ENCODE assay signal across 17 mouse cellular contexts in the genomic region with DNA sequence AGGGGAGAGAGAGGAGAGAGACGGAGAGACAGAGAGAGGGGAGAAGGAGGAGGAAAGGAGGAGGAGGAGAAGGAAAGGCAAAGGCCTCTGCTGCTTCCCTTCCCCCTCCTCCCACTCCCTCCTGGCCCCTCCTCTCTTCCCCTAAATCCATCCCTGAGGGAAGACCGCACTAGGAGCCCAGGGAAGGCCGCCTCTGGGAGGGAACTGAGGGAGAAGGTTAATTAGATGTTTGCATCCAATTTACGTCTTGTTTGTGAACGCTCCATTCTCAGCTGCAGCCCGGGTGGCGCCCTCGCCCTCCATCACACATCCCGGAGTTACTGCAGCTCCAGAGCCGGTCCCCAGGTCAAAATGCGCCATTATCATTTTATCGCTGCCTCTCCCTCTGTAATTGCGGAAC. TPM values are rescaled to one million over a fixed set of nuclear protein-coding genes. Genes with fewer than 3 reads are reported as not detected.
DNase-seq lines count a peak whose midpoint lies in the region; ATAC-seq and TF ChIP-seq lines count a peak whose summit lies in the region.
"Had no signal": no experiment of that assay in that cellular context is flagged by ENCODE, and none has a peak within 500 bp of the region (broad histone marks: within the 10 kb centered on the region; RNA-seq: fewer than 3 reads in every experiment).

No protein-coding gene starts in this region.

- H3K4me1 ChIP-seq in forebrain, embryonic 11.5 days (replicated peaks; ENCODE audit: control insufficient read depth, insufficient read depth, low read length): peaks cover 9% of the 10 kb centered on the region
- peaks cover 21% of the 10 kb centered on the region for H3K4me1 ChIP-seq in hindbrain, embryonic 15.5 days (replicated peaks)
- H3K4me1 ChIP-seq in midbrain, embryonic 15.5 days: peaks cover 20% of the 10 kb centered on the region

- H3K4me2 ChIP-seq in forebrain, embryonic 11.5 days (ENCODE audit: low read depth, low read length, severe bottlenecking): no peak overlapping the region
- 0 out of 2 replicates have a peak overlapping the region, but pooled peaks have one; percentile 19 for H3K4me2 ChIP-seq in hindbrain, embryonic 15.5 days
- peak overlapping the region; percentile 26 for H3K4me2 ChIP-seq in midbrain, embryonic 15.5 days
- H3K4me2 ChIP-seq: liver, embryonic 11.5 days had no signal

- peaks cover 36% of the 10 kb centered on the region for H3K27me3 ChIP-seq in forebrain, embryonic 11.5 days (ENCODE audit: control insufficient read depth, insufficient read depth, low read length)
- H3K27me3 ChIP-seq in hindbrain, embryonic 15.5 days: 0 out of 2 replicates have a peak, but pooled peaks cover 8% of the 10 kb centered on the region
- H3K27me3 ChIP-seq in midbrain, embryonic 15.5 days (replicated peaks): 0 out of 2 replicates have a peak, but pooled peaks cover 5% of the 10 kb centered on the region

- peak; percentile 65 for DNase-seq in brain, embryonic 14.5 days (ENCODE audit: low read depth)
- peak; percentile 76 for DNase-seq in forebrain, embryonic 11.5 days (ENCODE audit: low spot score)
- no peak for DNase-seq in ovary, postnatal 14 days (ENCODE audit: low spot score)
- DNase-seq in thymus, postnatal 10 days (ENCODE audit: low spot score in 2 of 2): no peak
- DNase-seq in heart, postnatal 14 days: no peak
- DNase-seq: thymus, postnatal 14 days had no signal

- no peak; the same call in 1 of the 2 replicates for ATAC-seq in forebrain, embryonic 11.5 days (replicated peaks; ENCODE audit: low FRiP score)
- no peak for ATAC-seq in hindbrain, embryonic 15.5 days (ENCODE audit: low FRiP score, low read depth)
- no peak for ATAC-seq in midbrain, embryonic 15.5 days (replicated peaks)
- no peak for ATAC-seq in CD4-positive, CD25-positive, alpha-beta regulatory T cell, adult 4 months
- ATAC-seq: lung, postnatal 0 days had no signal

- no peak overlapping the region for H3K9ac ChIP-seq in forebrain, embryonic 11.5 days (ENCODE audit: low read length)
- no peak overlapping the region for H3K9ac ChIP-seq in hindbrain, embryonic 15.5 days
- H3K9ac ChIP-seq in midbrain, embryonic 15.5 days: no peak overlapping the region

- H3K36me3 ChIP-seq in forebrain, embryonic 11.5 days (ENCODE audit: control insufficient read depth, insufficient read depth, low read length): no peaks in the 10 kb centered on the region
- no peaks in the 10 kb centered on the region for H3K36me3 ChIP-seq in hindbrain, embryonic 15.5 days
- H3K36me3 ChIP-seq in midbrain, embryonic 15.5 days (replicated peaks): no peaks in the 10 kb centered on the region
- H3K36me3 ChIP-seq: heart, embryonic 10.5 days had no signal

- no peak overlapping the region for H3K27ac ChIP-seq in forebrain, embryonic 11.5 days (ENCODE audit: low read depth, low read length)
- peak overlapping the region; percentile 11; the same call in 1 of the 2 replicates for H3K27ac ChIP-seq in hindbrain, embryonic 15.5 days (replicated peaks)
- H3K27ac ChIP-seq in midbrain, embryonic 15.5 days: peak overlapping the region; percentile 61; the same call in 1 of the 2 replicates
- H3K27ac ChIP-seq: heart, embryonic 10.5 days; kidney, postnatal 0 days had no signal

- no peaks in the 10 kb centered on the region for H3K9me3 ChIP-seq in forebrain, embryonic 11.5 days (ENCODE audit: control insufficient read depth, low read length)
- no peaks in the 10 kb centered on the region for H3K9me3 ChIP-seq in hindbrain, embryonic 15.5 days
- H3K9me3 ChIP-seq in midbrain, embryonic 15.5 days: no peaks in the 10 kb centered on the region
- H3K9me3 ChIP-seq: heart, embryonic 10.5 days had no signal

- 3% methylated on average over 11 of the region's 13 CpGs for WGBS in forebrain, embryonic 11.5 days
- WGBS in hindbrain, embryonic 15.5 days: 2% methylated on average over 12 of the region's 13 CpGs
- 3% methylated on average over 13 of the region's 13 CpGs for WGBS in midbrain, embryonic 15.5 days

- intact Hi-C loops in heart, postnatal 14 days (cut with DNase I): no loop called here

- no peak for TF ChIP-seq CTCF in brain, embryonic 14.5 days (IDR thresholded peaks at IDR 0.05; ENCODE audit: borderline replicate concordance, extremely low read depth, insufficient read depth, insufficient read length)

- no peak overlapping the region for H3K4me3 ChIP-seq in forebrain, embryonic 11.5 days (ENCODE audit: low read depth, low read length)
- no peak overlapping the region for H3K4me3 ChIP-seq in hindbrain, embryonic 15.5 days
- no peak overlapping the region for H3K4me3 ChIP-seq in midbrain, embryonic 15.5 days
- H3K4me3 ChIP-seq: heart, embryonic 10.5 days had no signal

- TF ChIP-seq POLR2A in brain, embryonic 14.5 days (IDR thresholded peaks at IDR 0.05; ENCODE audit: borderline replicate concordance, extremely low read depth, insufficient read depth, insufficient read length, poor library complexity, severe bottlenecking): no peak

RNA-seq across cellular contexts. Expression of a gene that starts 33.5 kb away (rescaled TPM):
- polyA plus RNA-seq in brain, embryonic 14.5 days (2012; rRNA removed): 9.3 and 30.0 TPM in 2 replicates
- 22.7 and 25.2 TPM in 2 replicates for polyA plus RNA-seq in forebrain, embryonic 11.5 days (2014; fragmentation: Nextera tagmentation; extraction: Ambion mirVana)
- 26.3 and 31.4 TPM in 2 replicates for polyA plus RNA-seq in hindbrain, embryonic 15.5 days (2015; fragmentation: Nextera tagmentation; extraction: Ambion mirVana)
- polyA plus RNA-seq in midbrain, embryonic 15.5 days (2015; fragmentation: Nextera tagmentation; extraction: Ambion mirVana): 36.8 and 41.5 TPM in 2 replicates
- not detected for polyA plus RNA-seq in CD4-positive, CD25-positive, alpha-beta regulatory T cell, adult 4 months (2017; shearing (Covaris generic))
- total RNA-seq in heart, postnatal 14 days (2021): not detected
- total RNA-seq: hematopoietic stem cell, adult 5-6 weeks; left cerebral cortex, adult 18-20 months; monocyte, adult 5-6 weeks had no signal
- polyA plus RNA-seq: cortical plate, adult 2 months; kidney, postnatal 0 days; lung, postnatal 0 days had no signal

Comparison
In these comparisons a context has a peak if more than half of its experiments do, and no peak if none do; other contexts are left out.
1. DNase-seq: peak in brain, embryonic 14.5 days (single experiment) and forebrain, embryonic 11.5 days (single experiment); none in ovary, postnatal 14 days (single experiment), thymus, postnatal 10 days (0 of 2) and heart, postnatal 14 days (0 of 2).
2. RNA of a gene that starts 33.5 kb away (polyA plus RNA-seq): 36.8 to 41.5 TPM in midbrain, embryonic 15.5 days, 26.3 to 31.4 TPM in hindbrain, embryonic 15.5 days, 9.3 to 30.0 TPM in brain, embryonic 14.5 days and 22.7 to 25.2 TPM in forebrain, embryonic 11.5 days; not detected in CD4-positive, CD25-positive, alpha-beta regulatory T cell, adult 4 months; every median in the first group is over 10 times any median in the second.